Mouse (Mus musculus) embryonic facial prominence, embryonic 13.5 days (tissue): Measurements from ENCODE around the gene Agr3. TPM values are rescaled to one million over a fixed set of nuclear protein-coding genes. Genes with fewer than 3 reads are reported as not detected.

Experiments used
- ATAC-seq: fragments of 200-750 bp; cut with Nextera tagmentation; 2 replicates; pipeline ENCODE4 v1.8.0; 2017; ENCODE audit warnings: low read depth; ENCODE audit not compliant: insufficient number of reproducible peaks, insufficient read depth, low FRiP score, low TSS enrichment
- H3K27ac ChIP-seq: fragments of 300-500 bp; sonication (generic); 2 replicates; pipeline ENCODE4 v1.5.1; 2015; ENCODE audit warnings: moderate library complexity, mild to moderate bottlenecking, inconsistent platforms
- H3K27me3 ChIP-seq: fragments of 300-500 bp; sonication (generic); 2 replicates; pipeline ENCODE4 v1.6.1; 2015; ENCODE audit warnings: mild to moderate bottlenecking, inconsistent platforms
- H3K36me3 ChIP-seq: fragments of 300-500 bp; sonication (generic); 2 replicates; pipeline ENCODE4 v1.6.1; 2015; ENCODE audit warnings: mild to moderate bottlenecking, inconsistent platforms
- H3K4me1 ChIP-seq: fragments of 300-500 bp; sonication (generic); 2 replicates; pipeline ENCODE4 v1.6.1; 2015; ENCODE audit warnings: inconsistent platforms
- H3K4me2 ChIP-seq: fragments of 300-500 bp; sonication (generic); 2 replicates; pipeline ENCODE4 v1.6.1; 2015; ENCODE audit warnings: moderate library complexity, mild to moderate bottlenecking, inconsistent platforms
- H3K4me3 ChIP-seq: fragments of 300-500 bp; sonication (generic); 2 replicates; pipeline ENCODE4 v1.5.1; 2015; ENCODE audit warnings: mild to moderate bottlenecking, inconsistent platforms
- H3K9ac ChIP-seq: fragments of 300-500 bp; sonication (generic); 2 replicates; pipeline ENCODE4 v1.6.1; 2015; ENCODE audit warnings: mild to moderate bottlenecking, inconsistent platforms
- H3K9me3 ChIP-seq: fragments of 300-500 bp; sonication (generic); 2 replicates; pipeline ENCODE4 v1.6.1; 2016; ENCODE audit warnings: inconsistent platforms
- WGBS: fragments of 180-500 bp; shearing (Covaris S2); methylation state at CpG from one replicate; pipeline ENCODE4 v1.1.7; 2015; ENCODE audit warnings: mixed read lengths; 5-methylcytosine and 5-hydroxymethylcytosine counted together
- polyA plus RNA-seq: library from polyadenylated mRNA; unstranded; fragments of >200 nt; fragmentation: Nextera tagmentation; extraction: Ambion mirVana; gene quantifications from 2 replicates; pipeline ENCODE4 v1.2.1, GENCODE M21; 2015

Agr3 gene
- polyA plus RNA-seq, 1 experiment from 2014 or later = 0.35 TPM

DNA sequence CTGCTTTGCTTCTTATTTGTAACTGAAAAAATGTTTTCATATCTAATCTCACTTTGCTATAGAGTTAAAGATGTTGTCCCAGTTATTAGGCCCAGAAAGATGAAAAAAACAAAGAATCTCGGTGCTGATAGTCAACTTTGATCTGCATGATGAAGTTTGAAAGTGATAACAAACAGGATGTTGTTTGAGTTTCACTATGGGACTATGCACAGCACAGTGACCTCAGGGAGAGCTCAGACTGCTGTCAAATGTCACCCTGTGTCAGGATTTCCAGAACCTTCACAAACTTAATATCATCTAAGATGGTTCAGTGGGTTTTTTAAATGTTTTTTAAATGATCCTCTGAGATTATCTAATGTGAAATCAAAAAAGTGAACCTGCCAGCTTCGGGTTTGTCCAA lies 2.4 kb downstream of the Agr3 start:
- WGBS = 61% methylated on average over 2 of the region's 2 CpGs

DNA sequence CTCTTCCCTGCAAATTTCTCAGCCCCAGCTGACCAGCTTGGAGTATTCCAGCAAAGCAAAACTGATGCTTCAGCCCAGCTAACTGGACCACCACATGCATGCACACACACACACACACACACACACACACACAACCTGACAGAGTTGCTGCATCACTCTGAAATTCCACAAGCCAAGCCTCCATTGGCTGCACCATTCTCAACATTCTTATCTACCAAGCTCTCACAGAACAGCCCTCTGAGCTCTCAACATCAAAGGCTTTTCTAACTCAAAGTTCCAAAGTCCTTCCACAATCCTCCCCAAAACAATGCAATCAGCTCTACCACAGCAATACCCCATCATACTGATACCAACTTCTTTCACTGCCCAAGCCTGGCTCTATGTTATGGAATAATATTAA lies 7.4 kb downstream of the Agr3 start:
- Histone ChIP-seq H3K9me3 (no peaks in the 10 kb centered on the region), H3K9ac (no peak overlapping the region), H3K27me3 (no peaks in the 10 kb centered on the region), H3K36me3 (no peaks in the 10 kb centered on the region), H3K4me1 (no peaks in the 10 kb centered on the region), H3K4me2 (no peak overlapping the region), H3K4me3 (no peak overlapping the region), H3K27ac (no peak overlapping the region)
- no peak for ATAC-seq

More for the DNA sequence above, 2.4 kb downstream of the Agr3 start:
- Histone ChIP-seq H3K4me2 (no peak overlapping the region), H3K4me1 (no peaks in the 10 kb centered on the region), H3K36me3 (no peaks in the 10 kb centered on the region), H3K9me3 (no peaks in the 10 kb centered on the region), H3K27me3 (no peaks in the 10 kb centered on the region), H3K4me3 (no peak overlapping the region), H3K27ac (no peak overlapping the region), H3K9ac (no peak overlapping the region)
- no peak for ATAC-seq

DNA sequence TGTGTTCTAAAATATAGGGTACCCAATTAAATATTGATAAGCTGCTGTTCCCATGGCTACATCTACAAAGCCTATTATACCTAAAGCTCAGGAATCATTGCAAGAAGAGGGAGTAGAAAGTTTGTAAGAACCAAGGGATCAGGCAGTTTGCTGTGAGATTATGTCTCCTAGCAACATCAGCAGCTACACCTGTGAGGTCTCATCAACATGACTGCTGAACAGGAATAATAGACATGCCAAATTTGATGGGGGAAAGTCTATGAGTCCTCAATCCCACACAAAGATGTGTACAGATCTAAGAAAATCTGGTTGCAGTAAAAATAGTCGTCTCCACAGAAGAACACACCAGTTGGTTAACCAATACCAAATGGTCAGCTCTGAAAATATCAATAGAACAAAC lies 26.3 kb downstream of the Agr3 start:
- WGBS = 44% methylated on average over 1 of the region's 1 CpGs
- no peak overlapping the region for H3K4me2 ChIP-seq
- no peaks in the 10 kb centered on the region for H3K4me1 ChIP-seq
- H3K9ac ChIP-seq = no peak overlapping the region
- H3K4me3 ChIP-seq = no peak overlapping the region
- ATAC-seq = no peak
- no peaks in the 10 kb centered on the region for H3K36me3 ChIP-seq
- no peak overlapping the region for H3K27ac ChIP-seq
- H3K27me3 ChIP-seq = no peaks in the 10 kb centered on the region
- H3K9me3 ChIP-seq = no peaks in the 10 kb centered on the region

DNA sequence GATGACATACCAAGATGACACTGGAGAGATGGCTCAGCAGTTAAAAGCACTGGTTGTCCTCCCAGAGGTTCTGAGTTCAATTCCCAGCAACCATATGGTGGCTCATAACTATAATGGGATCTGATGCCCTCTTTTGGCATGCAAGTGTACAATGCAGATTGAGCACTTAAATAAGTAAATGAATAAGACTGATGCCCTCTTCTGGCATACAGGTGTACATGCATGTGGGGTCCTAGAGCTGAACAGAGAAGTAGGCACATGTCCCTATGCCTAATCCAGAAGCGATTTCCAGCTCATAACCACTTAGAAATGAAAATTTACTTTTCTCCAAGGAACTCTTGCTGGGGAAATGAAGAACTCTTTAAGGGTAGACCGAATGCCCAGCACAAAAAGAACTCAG lies 31.8 kb downstream of the Agr3 start:
- H3K27me3 ChIP-seq = no peaks in the 10 kb centered on the region
- no peak for ATAC-seq
- no peak overlapping the region for H3K4me3 ChIP-seq
- WGBS = 80% methylated on average over 2 of the region's 2 CpGs
- H3K27ac ChIP-seq = no peak overlapping the region
- no peaks in the 10 kb centered on the region for H3K4me1 ChIP-seq
- no peaks in the 10 kb centered on the region for H3K9me3 ChIP-seq
- no peak overlapping the region for H3K9ac ChIP-seq
- no peak overlapping the region for H3K4me2 ChIP-seq
- H3K36me3 ChIP-seq = no peaks in the 10 kb centered on the region

DNA sequence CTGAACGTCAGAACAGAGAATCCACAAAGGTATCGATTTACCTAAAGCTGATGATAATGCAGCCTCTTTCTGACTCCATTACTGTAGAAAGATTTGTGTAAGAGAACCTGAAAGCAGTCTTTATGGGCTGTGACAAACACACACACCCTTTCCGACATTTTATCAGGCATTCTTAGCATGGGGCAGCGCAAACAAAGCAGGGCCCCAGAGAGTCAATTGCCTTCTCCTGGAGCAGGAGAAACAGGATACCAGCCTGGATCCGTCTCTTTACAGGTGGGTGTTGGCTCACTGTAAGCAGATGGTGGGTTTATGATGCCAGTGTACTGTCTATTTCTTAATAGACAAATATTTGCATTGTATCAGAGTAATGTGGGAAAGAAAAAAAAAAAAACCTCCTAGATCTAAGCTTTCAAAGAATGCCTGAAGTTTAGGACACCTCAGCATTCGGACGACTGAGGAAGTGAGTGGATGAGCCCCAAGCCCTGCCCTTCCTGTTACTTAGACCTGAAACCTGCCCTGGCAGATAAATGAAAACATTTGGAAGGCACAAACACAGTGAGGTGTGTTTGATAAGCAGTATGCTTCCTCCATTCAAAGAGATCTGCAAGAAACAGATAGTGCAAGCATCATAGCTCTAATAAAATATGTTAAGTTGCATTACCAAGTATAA lies 40.8 kb downstream of the Agr3 start:
- Histone ChIP-seq H3K27me3 (no peaks in the 10 kb centered on the region), H3K9me3 (no peaks in the 10 kb centered on the region), H3K4me1 (no peaks in the 10 kb centered on the region), H3K27ac (no peak overlapping the region), H3K4me3 (no peak overlapping the region), H3K4me2 (no peak overlapping the region), H3K36me3 (no peaks in the 10 kb centered on the region), H3K9ac (no peak overlapping the region)
- no peak for ATAC-seq
- 50% methylated on average over 7 of the region's 7 CpGs for WGBS

DNA sequence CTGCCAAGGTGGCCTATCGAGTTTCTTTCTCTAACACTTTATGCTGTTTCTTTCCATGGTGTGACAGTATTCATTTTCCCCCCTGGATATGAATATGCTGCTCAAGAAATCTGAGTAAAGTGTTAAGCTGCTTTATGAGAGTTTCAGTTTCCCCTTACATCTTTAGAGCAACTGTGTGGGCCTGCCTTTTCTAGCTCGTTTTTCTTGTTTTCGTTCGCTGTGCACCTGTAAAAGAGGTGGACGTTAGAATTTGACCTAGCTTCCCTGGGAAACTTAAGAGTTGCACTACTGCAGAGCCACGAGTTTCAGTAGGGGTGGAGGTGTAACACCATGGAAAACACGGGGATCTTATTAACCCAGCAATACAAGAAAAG lies 41.3 kb downstream of the Agr3 start:
- Histone ChIP-seq H3K4me2 (no peak overlapping the region), H3K9me3 (no peaks in the 10 kb centered on the region), H3K27me3 (no peaks in the 10 kb centered on the region), H3K9ac (no peak overlapping the region), H3K4me1 (no peaks in the 10 kb centered on the region), H3K4me3 (no peak overlapping the region), H3K36me3 (no peaks in the 10 kb centered on the region), H3K27ac (no peak overlapping the region)
- 57% methylated on average over 7 of the region's 7 CpGs for WGBS
- no peak for ATAC-seq

DNA sequence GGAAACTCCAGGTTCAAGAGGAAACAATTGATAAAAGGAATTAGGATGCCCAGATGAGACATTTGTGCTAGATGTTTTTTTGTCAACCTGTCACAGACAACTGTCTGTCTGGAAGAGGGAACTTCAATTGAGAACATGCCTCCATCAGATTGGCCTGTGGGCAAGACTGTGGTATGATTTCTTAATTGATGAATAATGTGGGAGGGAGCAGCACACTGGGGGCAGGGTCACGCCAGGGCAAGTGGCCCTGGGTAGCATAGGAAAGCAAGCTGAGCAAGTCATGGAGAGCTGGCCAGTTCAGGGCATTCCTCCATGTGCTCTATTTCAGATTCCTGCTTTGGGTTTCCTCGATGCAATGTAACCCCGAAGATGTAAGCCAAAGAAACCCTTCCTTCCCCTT lies 50.5 kb downstream of the Agr3 start:
- WGBS = 72% methylated on average over 3 of the region's 3 CpGs
- no peaks in the 10 kb centered on the region for H3K4me1 ChIP-seq
- no peak overlapping the region for H3K9ac ChIP-seq
- ATAC-seq = no peak
- no peaks in the 10 kb centered on the region for H3K9me3 ChIP-seq
- H3K4me2 ChIP-seq = no peak overlapping the region
- H3K27ac ChIP-seq = no peak overlapping the region
- no peaks in the 10 kb centered on the region for H3K27me3 ChIP-seq
- no peaks in the 10 kb centered on the region for H3K36me3 ChIP-seq
- H3K4me3 ChIP-seq = no peak overlapping the region

DNA sequence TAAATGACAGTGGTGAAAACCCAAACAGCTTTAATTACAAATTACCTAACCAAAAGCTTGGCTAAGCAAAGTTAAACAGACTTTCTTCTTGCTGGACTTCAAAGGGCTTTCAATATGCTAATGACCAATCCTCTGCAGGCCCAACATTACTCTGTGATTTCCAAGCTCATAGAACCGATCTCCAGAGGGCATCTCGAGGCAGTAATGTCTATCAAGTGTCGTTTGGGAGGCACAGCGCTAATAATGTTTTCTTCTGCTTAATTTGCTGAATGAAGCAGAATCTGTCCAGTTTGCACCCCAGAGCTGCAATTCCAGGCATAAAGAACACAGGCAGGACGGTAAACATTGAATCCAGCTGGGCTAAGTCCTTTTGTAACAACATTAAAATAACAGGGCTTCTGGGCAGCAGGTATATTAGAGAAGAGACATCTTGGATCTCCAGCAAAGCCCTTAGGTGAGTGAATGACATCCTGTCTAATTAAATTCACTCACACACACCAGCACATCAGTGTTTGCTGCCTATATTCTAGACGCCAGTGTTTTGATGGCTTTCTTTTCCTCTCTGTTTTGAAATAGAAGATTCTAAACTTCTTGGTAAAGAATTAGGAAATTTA lies 52.3 kb downstream of the Agr3 start:
- Histone ChIP-seq H3K4me3 (no peak overlapping the region), H3K4me2 (no peak overlapping the region), H3K4me1 (peaks cover 5% of the 10 kb centered on the region; the same call in 1 of the 2 replicates), H3K9me3 (no peaks in the 10 kb centered on the region), H3K9ac (no peak overlapping the region), H3K36me3 (no peaks in the 10 kb centered on the region), H3K27me3 (no peaks in the 10 kb centered on the region), H3K27ac (no peak overlapping the region)
- 36% methylated on average over 6 of the region's 6 CpGs for WGBS
- ATAC-seq = no peak

DNA sequence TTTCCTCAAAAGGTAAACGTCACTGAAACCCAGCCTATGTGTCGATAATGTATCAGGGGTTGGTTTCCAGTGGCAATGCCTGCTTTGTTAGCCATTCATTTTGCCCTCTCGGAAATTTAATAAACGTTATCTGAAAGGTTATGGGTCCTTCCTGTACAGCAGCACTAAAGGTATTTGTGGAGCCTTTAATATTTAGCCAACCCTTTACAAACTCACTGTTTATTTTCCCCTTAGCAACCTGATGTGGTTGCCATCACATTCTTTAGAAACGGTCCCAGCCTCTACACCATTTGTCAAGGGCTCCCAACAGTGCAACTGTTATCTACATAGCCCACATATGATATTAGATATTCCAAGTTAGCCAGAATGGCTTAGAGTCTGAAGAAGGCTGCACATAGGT lies 54.2 kb downstream of the Agr3 start:
- ATAC-seq = no peak
- Histone ChIP-seq H3K4me2 (no peak overlapping the region), H3K9me3 (no peaks in the 10 kb centered on the region), H3K27me3 (no peaks in the 10 kb centered on the region), H3K4me3 (no peak overlapping the region), H3K4me1 (peaks cover 5% of the 10 kb centered on the region; the same call in 1 of the 2 replicates), H3K36me3 (no peaks in the 10 kb centered on the region), H3K27ac (no peak overlapping the region), H3K9ac (no peak overlapping the region)
- 79% methylated on average over 5 of the region's 5 CpGs for WGBS

DNA sequence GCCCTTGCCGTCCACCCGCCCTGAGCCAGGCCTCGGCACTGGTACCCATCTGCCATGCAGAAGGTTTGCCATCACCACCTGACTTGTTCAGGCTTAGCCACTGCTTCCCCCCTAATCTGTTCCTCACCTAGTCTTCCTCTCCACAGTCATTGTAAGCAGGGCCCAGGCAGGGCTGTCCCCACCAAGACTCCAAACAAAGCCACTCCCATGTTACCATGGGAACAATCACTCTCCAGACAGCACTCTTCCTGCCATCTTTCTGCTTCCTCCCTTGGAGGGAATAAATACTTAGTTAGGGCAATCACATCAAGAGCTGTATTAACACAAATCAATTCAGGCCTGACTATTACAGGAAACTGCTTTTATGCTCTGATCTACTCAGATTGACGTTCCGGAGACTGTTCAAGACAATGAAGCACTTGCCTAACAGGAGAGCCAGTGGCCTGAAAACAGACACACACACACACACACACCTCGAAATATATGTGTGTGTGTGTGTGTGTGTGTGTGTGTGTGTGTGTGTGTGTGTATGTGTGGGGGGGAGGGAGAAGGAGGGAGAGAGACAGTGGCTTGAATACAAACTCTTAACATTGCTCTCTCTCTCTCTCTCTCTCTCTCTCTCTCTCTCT lies 56.4 kb downstream of the Agr3 start:
- Histone ChIP-seq H3K4me1 (peaks cover 5% of the 10 kb centered on the region; the same call in 1 of the 2 replicates), H3K27me3 (no peaks in the 10 kb centered on the region), H3K4me2 (no peak overlapping the region), H3K9me3 (no peaks in the 10 kb centered on the region), H3K27ac (no peak overlapping the region), H3K36me3 (no peaks in the 10 kb centered on the region), H3K4me3 (no peak overlapping the region), H3K9ac (no peak overlapping the region)
- WGBS = 54% methylated on average over 6 of the region's 6 CpGs
- ATAC-seq = no peak

DNA sequence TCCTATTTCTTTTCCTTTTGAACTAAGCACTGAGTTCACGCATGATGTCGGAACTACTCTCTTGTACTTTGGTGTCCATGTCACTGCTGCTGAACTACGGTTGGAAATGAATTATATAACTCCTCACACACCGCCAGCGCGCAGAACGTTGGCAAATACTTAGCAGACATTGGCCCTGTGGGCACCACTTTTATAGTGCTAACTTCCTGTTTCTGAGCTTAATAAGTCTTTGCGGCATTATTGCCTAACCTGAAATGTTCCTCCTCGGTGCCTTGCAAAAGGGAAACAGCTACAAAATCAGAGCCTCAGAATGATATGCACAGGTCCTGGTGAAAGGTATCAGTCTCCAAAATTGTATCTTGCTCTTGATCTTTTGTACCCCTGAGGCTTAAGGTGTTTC lies 58.1 kb downstream of the Agr3 start:
- Histone ChIP-seq H3K9ac (no peak overlapping the region), H3K36me3 (no peaks in the 10 kb centered on the region), H3K27me3 (no peaks in the 10 kb centered on the region), H3K9me3 (no peaks in the 10 kb centered on the region), H3K4me2 (no peak overlapping the region), H3K4me3 (no peak overlapping the region), H3K27ac (no peak overlapping the region), H3K4me1 (peaks cover 5% of the 10 kb centered on the region; the same call in 1 of the 2 replicates)
- 90% methylated on average over 9 of the region's 9 CpGs for WGBS
- no peak for ATAC-seq

DNA sequence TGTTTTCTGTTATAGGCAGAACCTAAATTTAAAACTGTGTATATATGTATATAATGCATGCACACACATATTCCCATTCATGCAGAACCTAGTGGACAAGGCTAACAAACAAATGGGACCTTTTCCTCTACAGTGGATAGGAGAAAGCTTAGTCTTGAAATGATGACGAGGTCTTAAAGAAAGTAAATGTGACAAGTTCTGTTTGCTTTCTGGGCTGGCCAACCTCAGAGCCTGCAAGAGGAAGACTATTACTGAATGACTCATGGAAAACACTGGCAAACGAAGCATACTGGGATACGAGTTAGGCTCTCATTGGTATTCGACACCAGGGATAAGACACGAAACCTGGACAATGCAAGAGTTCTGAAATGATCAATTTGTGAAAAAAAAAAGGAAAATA lies 59.3 kb downstream of the Agr3 start:
- H3K9me3 ChIP-seq = no peaks in the 10 kb centered on the region
- ATAC-seq = no peak
- H3K4me3 ChIP-seq = no peak overlapping the region
- 94% methylated on average over 5 of the region's 5 CpGs for WGBS
- no peak overlapping the region for H3K27ac ChIP-seq
- peaks cover 5% of the 10 kb centered on the region; the same call in 1 of the 2 replicates for H3K4me1 ChIP-seq
- no peak overlapping the region for H3K9ac ChIP-seq
- no peaks in the 10 kb centered on the region for H3K27me3 ChIP-seq
- no peak overlapping the region for H3K4me2 ChIP-seq
- H3K36me3 ChIP-seq = no peaks in the 10 kb centered on the region
